Mouse (Mus musculus) limb, embryonic 13.5 days (tissue): ENCODE data around the gene Bicc1. TPM values are rescaled to one million over a fixed set of nuclear protein-coding genes. Genes with fewer than 3 reads are reported as not detected.
A peak's percentile ranks its signal among the peaks of the same experiment; 100 is the strongest.

Experiments
- ATAC-seq: fragments of 200-750 bp; cut with Nextera tagmentation; 2 replicates; pipeline ENCODE4 v1.8.0; 2017; ENCODE audit warnings: low read depth, moderate number of reproducible peaks, moderate TSS enrichment; ENCODE audit not compliant: low FRiP score
- H3K27ac ChIP-seq: fragments of 300-500 bp; sonication (generic); 2 replicates; pipeline ENCODE4 v1.5.1; 2015; ENCODE audit warnings: inconsistent platforms, mild to moderate bottlenecking, moderate library complexity
- H3K27me3 ChIP-seq: fragments of 300-500 bp; sonication (generic); 2 replicates; pipeline ENCODE4 v1.6.1; 2015; ENCODE audit warnings: mild to moderate bottlenecking, inconsistent platforms
- H3K36me3 ChIP-seq: fragments of 300-500 bp; sonication (generic); 2 replicates; pipeline ENCODE4 v1.6.1; 2015; ENCODE audit warnings: inconsistent platforms, mild to moderate bottlenecking, moderate library complexity
- H3K4me1 ChIP-seq: fragments of 300-500 bp; sonication (generic); 2 replicates; pipeline ENCODE4 v1.6.1; 2015; ENCODE audit warnings: inconsistent platforms
- H3K4me2 ChIP-seq: fragments of 300-500 bp; sonication (generic); replicated peaks from 2 replicates; pipeline ENCODE4 v1.6.1; 2015; ENCODE audit warnings: inconsistent platforms, mild to moderate bottlenecking, moderate library complexity
- H3K4me3 ChIP-seq: fragments of 300-500 bp; sonication (generic); 2 replicates; pipeline ENCODE4 v1.5.1; 2015; ENCODE audit warnings: moderate library complexity, mild to moderate bottlenecking, inconsistent platforms
- H3K9ac ChIP-seq: fragments of 300-500 bp; sonication (generic); 2 replicates; pipeline ENCODE4 v1.6.1; 2015; ENCODE audit warnings: mild to moderate bottlenecking, inconsistent platforms
- H3K9me3 ChIP-seq: fragments of 300-500 bp; sonication (generic); 2 replicates; pipeline ENCODE4 v1.6.1; 2016; ENCODE audit warnings: inconsistent platforms
- WGBS: fragments of 180-500 bp; shearing (Covaris S2); methylation state at CpG from one replicate; pipeline ENCODE4 v1.1.7; 2015; 5-methylcytosine and 5-hydroxymethylcytosine counted together
- polyA plus RNA-seq: library from polyadenylated mRNA; unstranded; fragments of >200 nt; fragmentation: Nextera tagmentation; extraction: Ambion mirVana; gene quantifications from 2 replicates; pipeline ENCODE4 v1.2.1, GENCODE M21; 2015

Bicc1 gene
- polyA plus RNA-seq, 1 experiment from 2014 or later: 33.3 TPM

- H3K9ac ChIP-seq: no peak overlapping the region
- peak overlapping the region; percentile 85 for H3K27ac ChIP-seq
- no peaks in the 10 kb centered on the region for H3K27me3 ChIP-seq
- H3K4me2 ChIP-seq: peak overlapping the region; percentile 36
- H3K36me3 ChIP-seq: no peaks in the 10 kb centered on the region
- peaks cover 51% of the 10 kb centered on the region for H3K4me1 ChIP-seq
- ATAC-seq: peak; percentile 78
- WGBS: 24% methylated on average over 15 of the region's 15 CpGs
- no peaks in the 10 kb centered on the region for H3K9me3 ChIP-seq
- H3K4me3 ChIP-seq: no peak overlapping the region
Observed at GRCm38 (mm10) chr10:71119120-71119847, 40.2 kb downstream of the Bicc1 start.

GRCm38 (mm10) chr10:71117766-71118165, 41.7 kb downstream of the Bicc1 start:
- no peaks in the 10 kb centered on the region for H3K27me3 ChIP-seq
- no peak overlapping the region for H3K4me2 ChIP-seq
- H3K4me1 ChIP-seq: peaks cover 43% of the 10 kb centered on the region
- H3K9me3 ChIP-seq: no peaks in the 10 kb centered on the region
- ATAC-seq: no peak
- no peak overlapping the region for H3K9ac ChIP-seq
- H3K36me3 ChIP-seq: no peaks in the 10 kb centered on the region
- H3K27ac ChIP-seq: no peak overlapping the region
- WGBS: 67% methylated on average over 7 of the region's 7 CpGs
- H3K4me3 ChIP-seq: no peak overlapping the region

GRCm38 (mm10) chr10:71114260-71114920, 45.1 kb downstream of the Bicc1 start:
- Histone ChIP-seq H3K9me3 (0 out of 2 replicates have a peak, but pooled peaks cover 3% of the 10 kb centered on the region), H3K4me2 (peak overlapping the region; percentile 16; the same call in 1 of the 2 replicates), H3K4me3 (no peak overlapping the region), H3K27ac (peak overlapping the region; percentile 58; the same call in 1 of the 2 replicates), H3K27me3 (no peaks in the 10 kb centered on the region), H3K9ac (no peak overlapping the region), H3K4me1 (peaks cover 27% of the 10 kb centered on the region), H3K36me3 (no peaks in the 10 kb centered on the region)
- ATAC-seq: peak; percentile 76
- WGBS: 55% methylated on average over 10 of the region's 10 CpGs

GRCm38 (mm10) chr10:71106491-71107205, 52.9 kb downstream of the Bicc1 start:
- ATAC-seq: no peak
- Histone ChIP-seq H3K27me3 (no peaks in the 10 kb centered on the region), H3K9ac (no peak overlapping the region), H3K4me3 (no peak overlapping the region), H3K4me1 (0 out of 2 replicates have a peak, but pooled peaks cover 3% of the 10 kb centered on the region), H3K36me3 (no peaks in the 10 kb centered on the region), H3K4me2 (no peak overlapping the region), H3K27ac (no peak overlapping the region), H3K9me3 (0 out of 2 replicates have a peak, but pooled peaks cover 3% of the 10 kb centered on the region)
- WGBS: 93% methylated on average over 9 of the region's 9 CpGs

GRCm38 (mm10) chr10:71104791-71105190, 54.7 kb downstream of the Bicc1 start:
- no peak for ATAC-seq
- Histone ChIP-seq H3K9me3 (no peaks in the 10 kb centered on the region), H3K27me3 (no peaks in the 10 kb centered on the region), H3K4me3 (no peak overlapping the region), H3K36me3 (no peaks in the 10 kb centered on the region), H3K4me2 (no peak overlapping the region), H3K9ac (no peak overlapping the region), H3K27ac (no peak overlapping the region), H3K4me1 (0 out of 2 replicates have a peak, but pooled peaks cover 3% of the 10 kb centered on the region)
- WGBS: 74% methylated on average over 6 of the region's 6 CpGs

- H3K27ac ChIP-seq: no peak overlapping the region
- no peaks in the 10 kb centered on the region for H3K36me3 ChIP-seq
- H3K4me3 ChIP-seq: no peak overlapping the region
- H3K4me2 ChIP-seq: no peak overlapping the region
- no peak overlapping the region for H3K9ac ChIP-seq
- H3K27me3 ChIP-seq: no peaks in the 10 kb centered on the region
- 79% methylated on average over 8 of the region's 8 CpGs for WGBS
- ATAC-seq: no peak
- peaks cover 7% of the 10 kb centered on the region; the same call in 1 of the 2 replicates for H3K4me1 ChIP-seq
- H3K9me3 ChIP-seq: no peaks in the 10 kb centered on the region
Observed at GRCm38 (mm10) chr10:71100815-71101499, 58.5 kb downstream of the Bicc1 start.

GRCm38 (mm10) chr10:71094707-71095254, 64.7 kb downstream of the Bicc1 start:
- H3K9ac ChIP-seq: no peak overlapping the region
- peaks cover 34% of the 10 kb centered on the region for H3K4me1 ChIP-seq
- no peak overlapping the region for H3K4me3 ChIP-seq
- no peaks in the 10 kb centered on the region for H3K36me3 ChIP-seq
- WGBS: 24% methylated on average over 8 of the region's 8 CpGs
- H3K27me3 ChIP-seq: no peaks in the 10 kb centered on the region
- H3K9me3 ChIP-seq: no peaks in the 10 kb centered on the region
- peak overlapping the region; percentile 14 for H3K4me2 ChIP-seq
- H3K27ac ChIP-seq: peak overlapping the region; percentile 72
- peak; percentile 58; the same call in 1 of the 2 replicates for ATAC-seq

- Histone ChIP-seq H3K9ac (no peak overlapping the region), H3K36me3 (no peaks in the 10 kb centered on the region), H3K4me3 (no peak overlapping the region), H3K27me3 (no peaks in the 10 kb centered on the region), H3K4me2 (no peak overlapping the region), H3K4me1 (peaks cover 30% of the 10 kb centered on the region), H3K27ac (no peak overlapping the region), H3K9me3 (no peaks in the 10 kb centered on the region)
- 84% methylated on average over 2 of the region's 2 CpGs for WGBS
- no peak for ATAC-seq
Observed at GRCm38 (mm10) chr10:71093312-71093711, 66.2 kb downstream of the Bicc1 start.

- H3K4me2 ChIP-seq: no peak overlapping the region
- WGBS: 79% methylated on average over 4 of the region's 4 CpGs
- no peak for ATAC-seq
- H3K36me3 ChIP-seq: no peaks in the 10 kb centered on the region
- no peak overlapping the region for H3K27ac ChIP-seq
- no peaks in the 10 kb centered on the region for H3K9me3 ChIP-seq
- no peak overlapping the region for H3K4me3 ChIP-seq
- H3K27me3 ChIP-seq: no peaks in the 10 kb centered on the region
- H3K9ac ChIP-seq: no peak overlapping the region
- peaks cover 53% of the 10 kb centered on the region for H3K4me1 ChIP-seq
Observed at GRCm38 (mm10) chr10:71087359-71087716, 72.2 kb downstream of the Bicc1 start.

- WGBS: 46% methylated on average over 4 of the region's 4 CpGs
- no peaks in the 10 kb centered on the region for H3K36me3 ChIP-seq
- peaks cover 50% of the 10 kb centered on the region for H3K4me1 ChIP-seq
- no peaks in the 10 kb centered on the region for H3K9me3 ChIP-seq
- no peak overlapping the region for H3K4me2 ChIP-seq
- H3K4me3 ChIP-seq: no peak overlapping the region
- H3K9ac ChIP-seq: no peak overlapping the region
- peak; percentile 64; the same call in 1 of the 2 replicates for ATAC-seq
- H3K27ac ChIP-seq: no peak overlapping the region
- H3K27me3 ChIP-seq: no peaks in the 10 kb centered on the region
Observed at GRCm38 (mm10) chr10:71086571-71087358, 72.7 kb downstream of the Bicc1 start.

- Histone ChIP-seq H3K9ac (no peak overlapping the region), H3K9me3 (no peaks in the 10 kb centered on the region), H3K27ac (peak overlapping the region; percentile 33; the same call in 1 of the 2 replicates), H3K27me3 (no peaks in the 10 kb centered on the region), H3K4me1 (peaks cover 48% of the 10 kb centered on the region), H3K4me3 (no peak overlapping the region), H3K36me3 (no peaks in the 10 kb centered on the region), H3K4me2 (no peak overlapping the region)
- ATAC-seq: no peak
- 81% methylated on average over 6 of the region's 6 CpGs for WGBS
Observed at GRCm38 (mm10) chr10:71082986-71083385, 76.5 kb downstream of the Bicc1 start.
